Mouse (Mus musculus) small intestine, adult 2 months (tissue): ENCODE results near the gene Cdon. TPM values are rescaled to one million over a fixed set of nuclear protein-coding genes. Genes with fewer than 3 reads are reported as not detected.

ENCODE experiments used
- H3K27ac ChIP-seq: fragments of 200-500 bp; 2 replicates; pipeline ENCODE4 v1.5.1; 2012; ENCODE audit warnings: low read depth, low read length, control low read depth, inconsistent platforms; ENCODE audit not compliant: insufficient read depth
- H3K27me3 ChIP-seq: fragments of 200-500 bp; 2 replicates; pipeline ENCODE4 v1.6.1; 2012; ENCODE audit warnings: mild to moderate bottlenecking, moderate library complexity, low read length, inconsistent platforms; ENCODE audit not compliant: control insufficient read depth, insufficient read depth
- H3K36me3 ChIP-seq: fragments of 200-500 bp; 2 replicates; pipeline ENCODE4 v1.6.1; 2012; ENCODE audit warnings: mild to moderate bottlenecking, low read length, control low read depth, inconsistent platforms; ENCODE audit not compliant: control insufficient read depth, insufficient read depth
- H3K4me1 ChIP-seq: fragments of 200-500 bp; 2 replicates; pipeline ENCODE4 v1.6.1; 2012; ENCODE audit warnings: low read length, inconsistent platforms, mixed read lengths; ENCODE audit not compliant: control insufficient read depth, insufficient read depth, insufficient read length
- H3K4me3 ChIP-seq: fragments of 200-500 bp; 2 replicates; pipeline ENCODE4 v1.5.1; 2012; ENCODE audit warnings: low read depth, mild to moderate bottlenecking, control low read depth, inconsistent platforms, low read length, moderate library complexity
- CTCF ChIP-seq: fragments of 200-500 bp; IDR thresholded peaks from 2 replicates; pipeline ENCODE4 v1.5.1; 2012; ENCODE audit warnings: low read depth, mild to moderate bottlenecking, control low read depth, inconsistent platforms, low read length, moderate library complexity, mixed read lengths; ENCODE audit not compliant: insufficient replicate concordance, insufficient read length; ENCODE audit errors: extremely low read depth
- POLR2A ChIP-seq: fragments of 200-500 bp; IDR thresholded peaks from 2 replicates; pipeline ENCODE4 v1.6.1; 2012; ENCODE audit warnings: low read depth, mild to moderate bottlenecking, control low read depth, inconsistent platforms, low read length, moderate library complexity
- WGBS: fragments of 180-500 bp; shearing (Covaris S2); methylation state at CpG from one replicate; pipeline ENCODE4 v1.1.7; 2018; 5-methylcytosine and 5-hydroxymethylcytosine counted together
- polyA plus RNA-seq: library from polyadenylated mRNA; depleted of rRNA; stranded (reverse); fragments of >200 nt; gene quantifications from 2 replicates; pipeline ENCODE4 v1.2.3, GENCODE M21; 2012

The Cdon gene
- polyA plus RNA-seq, 1 experiment = 1.4 TPM

- TF ChIP-seq POLR2A (no peak), CTCF (no peak)
- H3K4me3 ChIP-seq = no peak overlapping the region
- no peaks in the 10 kb centered on the region for H3K36me3 ChIP-seq
- no peak overlapping the region for H3K27ac ChIP-seq
- no peaks in the 10 kb centered on the region for H3K4me1 ChIP-seq
- no peaks in the 10 kb centered on the region for H3K27me3 ChIP-seq
- WGBS = 84% methylated on average over 8 of the region's 8 CpGs
Measured at GRCm38 (mm10) chr9:35438286-35439061, 17.5 kb downstream of the Cdon start.

GRCm38 (mm10) chr9:35439062-35439442 lies 18.1 kb downstream of the Cdon start:
- Histone ChIP-seq H3K4me3 (no peak overlapping the region), H3K4me1 (no peaks in the 10 kb centered on the region), H3K27ac (no peak overlapping the region), H3K36me3 (no peaks in the 10 kb centered on the region), H3K27me3 (no peaks in the 10 kb centered on the region)
- WGBS = 70% methylated on average over 6 of the region's 6 CpGs
- no peak for TF ChIP-seq CTCF
- no peak for TF ChIP-seq POLR2A

- no peaks in the 10 kb centered on the region for H3K36me3 ChIP-seq
- no peaks in the 10 kb centered on the region for H3K4me1 ChIP-seq
- H3K27ac ChIP-seq = no peak overlapping the region
- TF ChIP-seq CTCF (no peak), POLR2A (no peak)
- no peaks in the 10 kb centered on the region for H3K27me3 ChIP-seq
- H3K4me3 ChIP-seq = no peak overlapping the region
Measured at GRCm38 (mm10) chr9:35439754-35440153, 18.8 kb downstream of the Cdon start.

- H3K27ac ChIP-seq = no peak overlapping the region
- no peak overlapping the region for H3K4me3 ChIP-seq
- H3K4me1 ChIP-seq = no peaks in the 10 kb centered on the region
- WGBS = 68% methylated on average over 5 of the region's 5 CpGs
- H3K36me3 ChIP-seq = no peaks in the 10 kb centered on the region
- TF ChIP-seq POLR2A (no peak), CTCF (no peak)
- H3K27me3 ChIP-seq = no peaks in the 10 kb centered on the region
Measured at GRCm38 (mm10) chr9:35442476-35442875, 21.5 kb downstream of the Cdon start.

- Histone ChIP-seq H3K36me3 (no peaks in the 10 kb centered on the region), H3K4me3 (no peak overlapping the region), H3K27ac (no peak overlapping the region), H3K27me3 (no peaks in the 10 kb centered on the region), H3K4me1 (no peaks in the 10 kb centered on the region)
- 84% methylated on average over 13 of the region's 13 CpGs for WGBS
- TF ChIP-seq POLR2A (no peak), CTCF (no peak)
Measured at GRCm38 (mm10) chr9:35443618-35444511, 22.9 kb downstream of the Cdon start.

- no peak overlapping the region for H3K27ac ChIP-seq
- no peaks in the 10 kb centered on the region for H3K27me3 ChIP-seq
- H3K36me3 ChIP-seq = no peaks in the 10 kb centered on the region
- TF ChIP-seq CTCF (no peak), POLR2A (no peak)
- H3K4me1 ChIP-seq = no peaks in the 10 kb centered on the region
- H3K4me3 ChIP-seq = no peak overlapping the region
- 76% methylated on average over 8 of the region's 8 CpGs for WGBS
Measured at GRCm38 (mm10) chr9:35444512-35444886, 23.6 kb downstream of the Cdon start.

GRCm38 (mm10) chr9:35446916-35447315 lies 26.0 kb downstream of the Cdon start:
- WGBS = 80% methylated on average over 4 of the region's 4 CpGs
- H3K4me1 ChIP-seq = no peaks in the 10 kb centered on the region
- TF ChIP-seq CTCF = no peak
- no peak for TF ChIP-seq POLR2A

More at GRCm38 (mm10) chr9:35446916-35447315, 26.0 kb downstream of the Cdon start:
- no peak overlapping the region for H3K4me3 ChIP-seq
- no peaks in the 10 kb centered on the region for H3K36me3 ChIP-seq
- H3K27me3 ChIP-seq = no peaks in the 10 kb centered on the region
- H3K27ac ChIP-seq = no peak overlapping the region
